Mouse (Mus musculus) C2C12 (cell line): Measurements from ENCODE around the gene Misp. TPM values are rescaled to one million over a fixed set of nuclear protein-coding genes. Genes with fewer than 3 reads are reported as not detected.
A peak's percentile ranks its signal among the peaks of the same experiment; 100 is the strongest.

Source experiments
- H3K27me3 ChIP-seq: one replicate; pipeline ENCODE4 v1.6.1; 2011; ENCODE audit not compliant: control insufficient read depth, insufficient read depth, insufficient read length
- H3K36me3 ChIP-seq: one replicate; pipeline ENCODE4 v1.6.1; 2011; ENCODE audit not compliant: control insufficient read depth, insufficient read depth
- H3K4me3 ChIP-seq: one replicate; pipeline ENCODE4 v1.5.1; 2011; ENCODE audit warnings: mild to moderate bottlenecking, control low read depth; ENCODE audit not compliant: poor library complexity, insufficient read depth, severe bottlenecking
- H3K79me2 ChIP-seq: one replicate; pipeline ENCODE4 v1.6.1; 2011; ENCODE audit not compliant: control insufficient read depth, insufficient read depth
- H3K79me3 ChIP-seq: one replicate; pipeline ENCODE4 v1.6.1; 2011; ENCODE audit warnings: low read depth, control low read depth
- H3ac ChIP-seq: one replicate; pipeline ENCODE3; 2011; ENCODE audit warnings: low read depth; ENCODE audit not compliant: control insufficient read depth, insufficient read length
- CEBPB ChIP-seq: IDR thresholded peaks from one replicate; pipeline ENCODE4 v1.6.1; 2011; ENCODE audit warnings: low read depth, mild to moderate bottlenecking, control low read depth, moderate library complexity
- CTCF ChIP-seq: IDR thresholded peaks from one replicate; pipeline ENCODE4 v1.5.1; 2011; ENCODE audit not compliant: control insufficient read depth, insufficient read depth, insufficient read length
- FOSL1 ChIP-seq: IDR thresholded peaks from one replicate; pipeline ENCODE4 v1.8.0; 2011; ENCODE audit warnings: mild to moderate bottlenecking, low read length; ENCODE audit not compliant: poor library complexity, insufficient read depth, severe bottlenecking
- MAX ChIP-seq: IDR thresholded peaks from one replicate; pipeline ENCODE4 v1.6.1; 2011; ENCODE audit warnings: mild to moderate bottlenecking, control low read depth
- MYOD1 ChIP-seq: IDR thresholded peaks from one replicate; pipeline ENCODE4 v1.6.1; 2011; ENCODE audit warnings: low read depth; ENCODE audit not compliant: control insufficient read depth, insufficient read length
- MYOG ChIP-seq: IDR thresholded peaks from one replicate; pipeline ENCODE4 v1.6.1; 2011; ENCODE audit not compliant: control insufficient read depth, insufficient read length; ENCODE audit errors: extremely low read depth
- USF1 ChIP-seq: IDR thresholded peaks from one replicate; pipeline ENCODE4 v1.6.1; 2011; ENCODE audit warnings: low read depth, mild to moderate bottlenecking, control low read depth, moderate library complexity
- polyA plus RNA-seq: library from polyadenylated mRNA; unstranded; fragments of >200 nt; fragmentation: generic; extraction: Trizol; gene quantifications from one replicate; pipeline ENCODE4 v1.2.1, GENCODE M21; 2012; ENCODE audit warnings: missing spikeins

Gene Misp
- polyA plus RNA-seq, 1 experiment = not detected

DNA sequence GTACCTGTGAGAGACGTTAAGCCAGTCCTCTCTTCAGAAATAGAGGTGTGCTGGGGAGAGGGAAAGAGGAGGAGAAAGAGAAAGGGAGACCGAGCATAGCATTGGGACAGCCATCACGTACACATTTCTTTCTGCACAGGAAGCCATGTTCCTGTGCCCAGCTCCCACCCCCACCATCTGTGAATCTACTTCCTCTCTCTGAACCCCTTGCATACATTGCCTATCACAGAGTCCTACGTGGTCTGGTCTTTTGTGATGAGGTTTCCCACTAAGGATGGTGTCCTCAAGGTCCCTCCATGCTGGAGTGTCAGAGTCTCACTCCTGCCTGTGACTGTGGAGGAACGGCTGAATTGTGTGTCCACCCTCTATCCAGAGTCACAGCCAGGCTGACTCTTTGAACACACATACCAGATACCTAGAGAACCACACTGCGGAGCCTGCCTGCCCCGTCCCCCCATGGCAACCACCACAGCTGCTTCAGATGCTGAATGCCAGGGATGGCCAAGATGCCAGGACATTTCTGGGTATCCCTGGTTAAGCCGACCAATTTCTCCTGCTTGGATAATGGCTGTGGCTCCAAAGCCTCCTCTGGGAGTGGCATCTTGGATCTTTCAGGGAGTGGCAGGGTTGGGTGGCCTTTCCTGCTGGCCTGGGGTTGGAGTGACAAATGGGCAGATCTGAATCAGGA is 29.3 kb downstream of the Misp start:
- TF ChIP-seq MYOG (no peak), USF1 (no peak), CEBPB (no peak), FOSL1 (no peak), MYOD1 (no peak), MAX (no peak), CTCF (no peak)
- no peak overlapping the region for H3K4me3 ChIP-seq
- H3K27me3 ChIP-seq = no peaks in the 10 kb centered on the region
- peaks cover 13% of the 10 kb centered on the region for H3K79me3 ChIP-seq
- H3K36me3 ChIP-seq = no peaks in the 10 kb centered on the region
- no peak overlapping the region for H3ac ChIP-seq
- H3K79me2 ChIP-seq = peaks cover 27% of the 10 kb centered on the region

DNA sequence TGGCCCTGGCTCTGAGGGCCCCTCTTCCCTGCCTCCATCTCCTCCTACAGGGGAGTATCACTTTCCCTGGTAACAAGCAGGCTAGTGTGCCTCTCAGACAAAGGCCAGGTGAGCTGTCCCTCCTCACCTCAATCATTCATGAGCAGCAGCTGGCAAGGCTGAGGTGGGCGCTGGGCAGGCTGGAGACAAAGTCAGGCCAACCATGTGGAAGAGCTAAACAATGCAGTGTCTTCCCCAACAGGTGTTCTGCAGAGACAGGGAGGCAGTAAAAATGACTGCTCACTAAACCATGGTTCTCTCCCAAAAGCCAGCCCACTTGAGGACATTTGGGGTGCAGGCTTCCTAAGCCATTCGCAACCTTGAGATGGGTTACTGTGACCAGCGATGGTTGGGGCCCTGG is 30.9 kb downstream of the Misp start:
- no peak for TF ChIP-seq USF1
- no peak for TF ChIP-seq CEBPB
- TF ChIP-seq FOSL1 = no peak
- TF ChIP-seq MAX = no peak
- TF ChIP-seq CTCF = no peak
- TF ChIP-seq MYOG = no peak
- TF ChIP-seq MYOD1 = no peak
- H3K79me2 ChIP-seq = peaks cover 42% of the 10 kb centered on the region
- peaks cover 29% of the 10 kb centered on the region for H3K79me3 ChIP-seq
- peaks cover 10% of the 10 kb centered on the region for H3K36me3 ChIP-seq
- no peak overlapping the region for H3ac ChIP-seq
- no peak overlapping the region for H3K4me3 ChIP-seq
- no peaks in the 10 kb centered on the region for H3K27me3 ChIP-seq

DNA sequence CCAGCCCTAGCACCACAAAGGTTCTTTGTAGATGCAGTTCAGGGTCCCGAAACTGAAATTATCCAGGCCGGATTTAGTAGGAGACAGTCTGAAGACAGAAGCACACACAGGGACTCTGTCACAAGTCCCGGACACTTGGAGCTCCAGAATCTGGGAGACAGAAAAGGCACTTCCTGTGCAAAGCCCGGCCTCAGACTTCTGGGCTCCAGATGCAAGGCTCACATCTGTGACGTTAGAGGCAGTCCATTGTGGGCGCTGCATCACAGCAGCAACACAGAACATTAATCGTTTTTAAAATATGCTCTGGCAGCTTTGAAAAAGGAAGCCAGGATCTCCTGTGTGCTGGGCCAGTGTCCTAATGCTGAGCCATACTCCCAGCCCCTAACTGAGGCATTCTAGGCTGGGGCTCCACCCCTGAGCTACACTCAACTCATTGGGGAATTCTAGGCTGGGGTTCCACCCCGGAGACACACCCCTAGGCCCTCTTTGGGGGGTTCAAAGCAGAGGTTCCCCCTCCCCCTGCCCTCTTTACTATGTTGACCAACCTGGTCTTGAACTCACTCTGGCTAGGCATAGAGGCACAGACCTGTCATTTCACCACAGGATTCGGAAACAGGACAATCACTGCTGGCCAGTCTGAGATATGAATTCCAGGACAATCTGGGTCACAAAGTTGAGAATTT is 31.5 kb downstream of the Misp start:
- H3K36me3 ChIP-seq = peaks cover 16% of the 10 kb centered on the region
- TF ChIP-seq CTCF (no peak), FOSL1 (no peak), MYOD1 (no peak), MAX (no peak), CEBPB (no peak), MYOG (no peak), USF1 (no peak)
- no peak overlapping the region for H3K4me3 ChIP-seq
- H3K79me3 ChIP-seq = peaks cover 35% of the 10 kb centered on the region
- H3K79me2 ChIP-seq = peaks cover 48% of the 10 kb centered on the region
- H3K27me3 ChIP-seq = no peaks in the 10 kb centered on the region
- H3ac ChIP-seq = peak overlapping the region; percentile 59

DNA sequence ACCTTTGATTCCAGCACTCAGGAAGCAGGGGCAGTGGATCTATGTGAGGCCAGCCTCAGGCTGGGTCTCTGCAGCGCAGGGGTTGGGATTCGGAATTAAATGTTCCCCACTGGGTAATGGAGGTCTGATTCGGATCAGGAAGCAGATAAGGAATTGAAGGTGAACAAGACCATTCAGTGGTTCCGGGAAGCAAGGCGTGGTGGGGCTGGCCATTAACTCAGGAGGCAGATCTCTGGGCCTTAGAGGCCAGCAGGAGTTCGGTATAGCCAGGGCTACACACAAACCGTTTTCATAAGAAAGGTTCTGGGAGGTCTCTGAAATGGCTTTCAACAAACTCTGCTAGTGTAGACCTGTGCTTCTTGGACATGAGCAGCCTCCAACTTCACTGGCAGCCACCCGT is 32.0 kb downstream of the Misp start:
- Histone ChIP-seq H3K79me2 (peaks cover 54% of the 10 kb centered on the region), H3K4me3 (peak overlapping the region; percentile 55), H3ac (peak overlapping the region; percentile 59), H3K79me3 (peaks cover 41% of the 10 kb centered on the region), H3K27me3 (no peaks in the 10 kb centered on the region), H3K36me3 (peaks cover 21% of the 10 kb centered on the region)
- TF ChIP-seq CTCF (no peak), USF1 (no peak), MYOG (no peak), MAX (no peak), MYOD1 (no peak), FOSL1 (no peak)

DNA sequence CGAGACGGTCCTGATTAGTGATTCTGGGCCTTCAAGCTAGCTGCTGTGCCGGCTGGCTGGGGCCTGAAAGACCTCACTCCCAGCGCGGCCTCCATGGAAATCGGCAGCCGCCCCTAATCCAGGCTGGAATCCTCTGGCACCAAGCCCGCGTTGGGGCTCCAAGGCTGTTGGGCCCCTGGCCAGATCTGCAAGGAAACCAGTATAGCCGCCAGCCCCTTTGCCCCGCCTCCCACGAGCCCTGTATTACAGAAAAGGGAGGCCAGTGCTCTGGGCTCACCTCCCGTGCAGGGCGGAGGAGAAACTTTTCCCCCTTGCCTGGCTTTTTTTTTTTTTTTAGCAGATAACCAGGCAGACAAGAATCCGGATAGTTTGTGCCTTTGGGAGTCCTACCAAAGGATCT is 32.6 kb downstream of the Misp start:
- peak overlapping the region; percentile 55 for H3K4me3 ChIP-seq
- H3ac ChIP-seq = peak overlapping the region; percentile 85
- H3K79me2 ChIP-seq = peaks cover 60% of the 10 kb centered on the region
- TF ChIP-seq CTCF = no peak
- no peak for TF ChIP-seq USF1
- H3K27me3 ChIP-seq = no peaks in the 10 kb centered on the region
- H3K36me3 ChIP-seq = peaks cover 27% of the 10 kb centered on the region
- H3K79me3 ChIP-seq = peaks cover 46% of the 10 kb centered on the region
